Mouse (Mus musculus) erythroblast, embryonic 14.5 days (primary cell): ENCODE data around the gene Tsc22d1. TPM values are rescaled to one million over a fixed set of nuclear protein-coding genes. Genes with fewer than 3 reads are reported as not detected.
A peak's percentile ranks its signal among the peaks of the same experiment; 100 is the strongest.

Source experiments
- H3K27me3 ChIP-seq: 2 replicates; pipeline ENCODE4 v1.6.1; 2012; ENCODE audit warnings: inconsistent platforms; ENCODE audit not compliant: control insufficient read depth
- H3K36me3 ChIP-seq: 2 replicates; pipeline ENCODE4 v1.6.1; 2012; ENCODE audit warnings: mild to moderate bottlenecking, inconsistent platforms; ENCODE audit not compliant: control insufficient read depth
- H3K4me1 ChIP-seq: 2 replicates; pipeline ENCODE4 v1.6.1; 2012; ENCODE audit warnings: inconsistent platforms; ENCODE audit not compliant: control insufficient read depth
- H3K4me3 ChIP-seq: replicated peaks from 2 replicates; pipeline ENCODE3; 2012; ENCODE audit warnings: moderate library complexity, mild to moderate bottlenecking, inconsistent platforms
- H3K9me3 ChIP-seq: 2 replicates; pipeline ENCODE4 v1.6.1; 2012; ENCODE audit warnings: low read length, inconsistent platforms, mixed read lengths; ENCODE audit not compliant: control insufficient read depth
- GATA1 ChIP-seq: IDR thresholded peaks from 2 replicates; pipeline ENCODE4 v1.6.1; 2012; ENCODE audit warnings: low read length, inconsistent platforms, mixed read lengths
- TAL1 ChIP-seq: IDR thresholded peaks from 3 replicates; pipeline ENCODE4 v1.6.1; 2012; ENCODE audit warnings: low read length, inconsistent platforms, mixed read lengths
- polyA plus RNA-seq: library from polyadenylated mRNA; stranded (reverse); fragments of >175 nt; gene quantifications from 2 replicates; pipeline ENCODE4 v1.2.3, GENCODE M21; 2012

Gene Tsc22d1
- polyA plus RNA-seq, 1 experiment: 20.4 TPM

DNA sequence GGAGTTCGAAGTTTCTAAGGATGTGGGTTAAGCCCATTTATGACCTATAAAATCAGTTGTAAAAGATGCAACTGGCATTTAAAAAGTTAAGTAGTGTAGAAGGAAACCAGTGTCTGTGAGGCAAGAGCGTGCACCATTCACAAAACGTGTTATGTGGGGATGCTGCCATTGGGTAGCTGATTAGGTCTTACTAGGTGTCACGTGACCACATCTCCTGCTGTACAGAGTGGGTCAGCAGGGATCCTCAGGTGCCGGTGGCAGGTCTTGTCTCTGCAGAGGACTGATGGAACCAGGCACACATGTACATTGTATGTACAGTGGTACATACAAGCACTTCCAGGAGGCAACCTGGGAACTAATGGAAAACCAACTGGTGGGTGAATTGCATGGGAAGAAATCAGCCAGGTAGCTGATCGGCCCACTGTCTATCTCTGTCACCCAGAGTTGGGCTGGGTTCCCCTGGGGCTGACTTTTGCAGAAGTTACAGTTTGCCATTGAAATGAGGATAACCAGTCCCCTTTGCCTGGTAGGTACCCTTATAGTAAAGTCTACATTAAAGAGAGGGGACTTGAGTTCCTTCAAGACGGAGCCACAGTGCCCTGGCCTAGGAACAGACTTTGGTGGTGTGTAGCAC lies 116.4 kb downstream of the Tsc22d1 start:
- peaks cover 96% of the 10 kb centered on the region for H3K4me1 ChIP-seq
- peak overlapping the region; percentile 69 for H3K4me3 ChIP-seq
- H3K36me3 ChIP-seq: peaks cover 27% of the 10 kb centered on the region
- H3K27me3 ChIP-seq: no peaks in the 10 kb centered on the region
- TF ChIP-seq GATA1 (no peak), TAL1 (no peak)
- H3K9me3 ChIP-seq: no peaks in the 10 kb centered on the region

DNA sequence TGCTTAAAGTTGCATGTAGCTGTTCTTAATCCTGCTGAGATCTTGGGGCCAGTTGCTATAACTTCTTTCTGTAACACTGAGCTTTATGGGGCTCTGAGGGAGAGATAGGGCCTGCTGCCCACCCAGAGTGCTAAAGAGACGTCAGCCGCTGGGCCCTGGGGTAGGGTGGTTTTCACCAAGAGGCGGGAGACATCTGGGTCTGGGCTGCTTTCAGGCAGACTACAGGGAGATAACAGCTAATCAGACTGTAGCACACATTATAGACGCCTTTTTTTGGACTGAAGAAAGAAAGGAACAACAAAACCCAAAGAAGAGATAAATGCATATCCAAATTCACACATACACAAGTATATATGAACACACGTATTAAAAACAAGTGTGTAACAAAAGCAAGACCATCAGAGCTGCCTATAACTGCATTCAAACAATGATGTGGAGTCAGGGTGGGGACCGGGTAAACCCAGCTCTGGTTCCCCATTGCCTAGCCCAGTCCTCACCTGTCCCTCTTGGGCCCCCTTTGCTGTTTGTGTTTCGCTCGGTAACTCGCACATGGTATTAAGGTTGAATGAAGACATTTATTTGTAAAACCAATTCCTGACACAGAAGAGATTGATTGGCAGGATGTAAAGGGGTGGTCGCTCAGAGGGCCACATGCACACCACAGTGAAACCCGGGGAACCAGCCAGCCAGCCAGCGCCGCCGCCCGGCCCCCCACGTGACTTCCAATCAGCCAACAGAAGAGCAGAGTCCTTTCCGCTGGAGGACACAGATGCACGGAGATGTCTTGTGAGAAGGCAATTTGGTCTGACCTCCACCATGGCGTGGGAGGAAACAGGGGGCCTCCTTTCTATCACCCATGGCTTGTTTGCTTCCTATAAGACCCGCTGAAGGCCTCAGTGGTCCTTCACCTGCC lies 117.8 kb downstream of the Tsc22d1 start:
- Histone ChIP-seq H3K9me3 (no peaks in the 10 kb centered on the region), H3K4me3 (peak overlapping the region; percentile 69), H3K4me1 (peaks cover 97% of the 10 kb centered on the region), H3K27me3 (no peaks in the 10 kb centered on the region), H3K36me3 (peaks cover 39% of the 10 kb centered on the region)
- peak; percentile 81 for TF ChIP-seq TAL1
- TF ChIP-seq GATA1: peak; percentile 91

DNA sequence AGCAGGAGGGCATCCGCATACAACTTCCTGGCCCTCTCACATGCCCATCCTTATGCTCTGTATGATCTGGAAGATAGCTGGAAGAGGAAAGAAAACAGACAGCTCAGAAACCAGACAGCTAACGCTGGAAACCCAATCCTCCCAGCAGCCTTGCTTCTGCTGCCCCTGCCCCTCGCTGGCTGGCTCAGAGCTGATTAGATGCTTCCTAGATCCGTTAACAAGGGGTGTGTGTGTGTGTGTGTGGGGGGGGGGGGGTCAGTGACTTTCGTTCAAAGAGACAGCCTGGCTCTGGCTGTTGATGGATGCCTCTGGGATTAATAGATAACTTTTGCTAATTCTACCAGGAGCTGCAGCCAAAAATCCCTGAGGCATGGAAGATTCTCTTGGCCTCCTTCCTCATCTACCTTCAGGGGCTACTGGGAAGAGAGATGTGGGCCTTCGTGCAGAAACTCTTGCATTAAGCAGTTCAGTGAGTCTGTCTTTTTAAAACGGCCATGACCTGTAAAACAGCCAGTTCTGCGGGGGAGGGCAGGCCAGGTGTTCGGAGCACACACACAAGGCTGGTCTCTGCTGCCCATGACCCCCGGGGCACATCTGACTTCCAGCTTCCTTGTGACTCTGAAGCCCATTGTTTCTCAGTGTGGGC lies 118.5 kb downstream of the Tsc22d1 start:
- Histone ChIP-seq H3K36me3 (peaks cover 44% of the 10 kb centered on the region), H3K27me3 (no peaks in the 10 kb centered on the region), H3K4me1 (peaks cover 90% of the 10 kb centered on the region), H3K4me3 (peak overlapping the region; percentile 69), H3K9me3 (no peaks in the 10 kb centered on the region)
- TF ChIP-seq TAL1 (no peak), GATA1 (no peak; the same call in 1 of the 2 replicates)

DNA sequence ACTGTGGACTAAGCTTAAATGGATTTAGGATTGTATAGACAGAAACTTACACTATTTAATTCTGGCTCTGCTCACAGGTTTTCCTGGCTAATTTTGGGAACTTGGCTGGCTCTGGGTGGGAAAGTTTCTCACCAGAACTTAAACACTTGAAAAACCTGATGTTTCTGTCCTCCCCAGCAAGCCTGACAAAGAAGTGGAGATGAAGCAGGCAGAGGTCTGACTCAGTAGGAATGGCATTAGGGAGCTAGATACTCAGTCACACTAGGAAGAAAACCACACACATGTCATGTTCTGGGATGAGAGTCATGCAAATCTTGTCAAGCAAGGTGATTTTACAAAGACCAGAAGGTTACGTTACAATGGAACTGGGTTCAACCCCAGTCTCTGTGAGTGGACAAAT lies 120.3 kb downstream of the Tsc22d1 start:
- TF ChIP-seq GATA1 (no peak), TAL1 (no peak)
- Histone ChIP-seq H3K4me1 (peaks cover 77% of the 10 kb centered on the region), H3K4me3 (peak overlapping the region; percentile 69), H3K9me3 (no peaks in the 10 kb centered on the region), H3K36me3 (peaks cover 44% of the 10 kb centered on the region), H3K27me3 (no peaks in the 10 kb centered on the region)

DNA sequence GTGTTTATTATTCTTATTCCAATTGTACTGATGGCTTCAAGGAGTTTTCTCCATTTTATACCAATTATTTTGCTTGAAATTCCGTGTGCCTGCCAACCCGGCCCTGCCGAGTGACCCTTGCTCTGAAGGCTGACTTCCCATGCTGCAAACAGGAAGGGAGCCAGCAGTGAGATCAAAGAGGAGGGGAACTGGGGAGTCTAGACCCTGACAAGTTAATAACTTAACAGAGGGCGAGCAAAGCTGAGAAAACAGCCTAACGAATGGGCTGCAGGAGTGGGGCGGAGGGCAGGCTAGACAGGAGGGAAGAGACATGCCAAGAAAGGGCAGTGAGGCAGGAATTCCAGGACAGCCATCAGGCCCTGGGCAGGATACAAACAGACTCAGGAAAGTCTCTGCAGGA lies 122.2 kb downstream of the Tsc22d1 start:
- TF ChIP-seq TAL1: no peak
- TF ChIP-seq GATA1: no peak
- peaks cover 42% of the 10 kb centered on the region for H3K36me3 ChIP-seq
- no peak overlapping the region for H3K4me3 ChIP-seq
- H3K4me1 ChIP-seq: peaks cover 73% of the 10 kb centered on the region
- no peaks in the 10 kb centered on the region for H3K9me3 ChIP-seq
- H3K27me3 ChIP-seq: no peaks in the 10 kb centered on the region

DNA sequence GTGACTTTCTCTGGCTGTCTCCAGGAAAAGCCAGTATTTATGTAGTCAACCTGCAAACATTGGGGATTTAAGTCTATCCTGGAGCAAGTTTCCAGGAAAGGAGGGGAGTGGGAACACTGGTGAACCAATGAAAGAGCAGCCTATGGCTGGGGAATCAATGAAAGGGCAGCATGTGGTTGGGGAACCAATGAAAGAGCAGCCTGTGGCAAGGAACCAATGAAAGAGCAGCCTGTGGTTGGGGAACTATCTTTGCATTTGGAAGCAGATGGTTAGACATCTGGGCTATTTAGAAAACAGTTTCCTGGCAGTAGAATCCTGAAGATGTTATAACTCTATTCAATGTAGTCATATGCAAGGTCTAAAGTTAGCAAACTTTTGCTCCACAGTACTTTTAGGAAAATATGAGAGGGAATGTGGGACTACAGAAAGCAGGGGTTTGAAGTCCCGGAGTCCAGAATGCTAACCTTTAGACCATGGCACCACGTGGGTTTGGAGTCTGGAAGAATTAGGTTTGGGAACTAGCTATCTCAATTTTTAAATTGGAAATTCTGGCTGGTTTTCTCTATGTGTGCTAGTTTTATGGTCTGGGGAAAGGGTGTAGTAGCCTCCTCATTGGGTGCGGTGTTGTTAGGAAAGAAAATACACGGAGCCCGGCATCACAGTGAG lies 125.4 kb downstream of the Tsc22d1 start:
- Histone ChIP-seq H3K9me3 (no peaks in the 10 kb centered on the region), H3K27me3 (no peaks in the 10 kb centered on the region), H3K36me3 (peaks cover 27% of the 10 kb centered on the region), H3K4me3 (no peak overlapping the region), H3K4me1 (peaks cover 63% of the 10 kb centered on the region)
- TF ChIP-seq TAL1: no peak
- TF ChIP-seq GATA1: no peak

DNA sequence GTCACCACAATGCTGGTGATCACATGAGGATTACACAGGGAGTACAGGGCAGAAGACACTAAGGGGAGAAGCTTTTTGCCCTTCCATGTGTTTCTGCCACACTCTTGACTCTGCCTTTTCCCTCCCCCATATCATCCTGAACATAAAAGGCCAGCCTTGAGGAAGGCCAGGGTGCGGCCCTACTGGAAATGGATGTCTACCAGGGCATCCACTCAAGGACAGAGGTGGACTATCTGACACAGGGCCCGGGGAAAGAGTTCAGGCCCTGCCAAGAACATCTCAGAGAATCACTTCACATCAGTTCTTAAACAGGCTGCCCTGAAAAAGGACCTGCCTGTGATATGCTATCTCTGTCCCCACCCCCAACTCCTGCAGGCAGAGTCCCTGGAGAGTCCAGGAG lies 126.6 kb downstream of the Tsc22d1 start:
- peaks cover 51% of the 10 kb centered on the region for H3K4me1 ChIP-seq
- H3K36me3 ChIP-seq: peaks cover 15% of the 10 kb centered on the region
- no peak overlapping the region for H3K4me3 ChIP-seq
- no peaks in the 10 kb centered on the region for H3K9me3 ChIP-seq
- no peaks in the 10 kb centered on the region for H3K27me3 ChIP-seq
- no peak for TF ChIP-seq GATA1
- TF ChIP-seq TAL1: no peak

DNA sequence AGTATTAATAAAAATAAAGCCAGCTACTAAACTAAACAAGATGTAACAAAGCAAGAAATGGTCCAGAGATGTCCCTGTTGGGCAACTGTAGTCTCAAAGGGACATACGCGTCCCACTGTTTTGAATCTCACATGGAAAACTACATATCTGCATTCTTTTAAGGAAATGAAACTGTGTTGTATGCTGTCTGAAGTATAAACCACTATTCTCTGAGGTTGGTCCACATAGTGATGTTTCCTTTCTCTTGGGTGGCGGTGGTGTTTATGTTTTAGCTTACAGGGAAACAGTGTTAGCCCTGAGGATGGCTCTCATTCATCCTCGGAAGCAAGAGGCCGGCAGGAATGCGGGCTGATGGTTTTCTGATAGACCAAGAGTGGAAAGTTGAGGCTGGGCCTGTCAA lies 129.4 kb downstream of the Tsc22d1 start:
- TF ChIP-seq TAL1 (no peak), GATA1 (no peak)
- no peaks in the 10 kb centered on the region for H3K9me3 ChIP-seq
- no peak overlapping the region for H3K4me3 ChIP-seq
- H3K27me3 ChIP-seq: no peaks in the 10 kb centered on the region; the same call in 1 of the 2 replicates
- peaks cover 39% of the 10 kb centered on the region for H3K4me1 ChIP-seq
- no peaks in the 10 kb centered on the region for H3K36me3 ChIP-seq
